Mouse (Mus musculus) forebrain, embryonic 10.5 days (tissue): ENCODE measurements around the gene Olfr93. TPM values are rescaled to one million over a fixed set of nuclear protein-coding genes. Genes with fewer than 3 reads are reported as not detected.

Experiments used
- DNase-seq: peaks from one replicate; pipeline ENCODE4 v3.0.0-alpha.2; 2017; ENCODE audit warnings: low spot score; ENCODE audit errors: extremely low spot score
- H3K27ac ChIP-seq: fragments of 300-500 bp; sonication (generic); 2 replicates; pipeline ENCODE4 v1.5.1; 2016; ENCODE audit warnings: mild to moderate bottlenecking
- H3K27me3 ChIP-seq: fragments of 300-500 bp; sonication (generic); 2 replicates; pipeline ENCODE4 v1.6.1; 2016; ENCODE audit warnings: mild to moderate bottlenecking; ENCODE audit not compliant: poor library complexity, severe bottlenecking
- H3K36me3 ChIP-seq: fragments of 300-500 bp; sonication (generic); replicated peaks from 2 replicates; pipeline ENCODE4 v1.6.1; 2016; ENCODE audit warnings: mild to moderate bottlenecking, moderate library complexity
- H3K4me1 ChIP-seq: fragments of 300-500 bp; sonication (generic); 2 replicates; pipeline ENCODE4 v1.6.1; 2016
- H3K4me3 ChIP-seq: fragments of 300-500 bp; sonication (generic); 2 replicates; pipeline ENCODE4 v1.5.1; 2016; ENCODE audit warnings: mild to moderate bottlenecking, moderate library complexity
- H3K9me3 ChIP-seq: fragments of 300-500 bp; sonication (generic); 2 replicates; pipeline ENCODE4 v1.6.1; 2016; ENCODE audit warnings: mild to moderate bottlenecking, moderate library complexity
- WGBS: fragments of 180-500 bp; shearing (Covaris S2); methylation state at CpG from one replicate; pipeline ENCODE4 v1.1.7; 2016; 5-methylcytosine and 5-hydroxymethylcytosine counted together
- polyA plus RNA-seq: library from polyadenylated mRNA; unstranded; fragments of >200 nt; fragmentation: Nextera tagmentation; extraction: Ambion mirVana; gene quantifications from 2 replicates; pipeline ENCODE4 v1.2.1, GENCODE M21; 2016

Gene Olfr93
- polyA plus RNA-seq, 1 experiment from 2014 or later: not detected

GRCm38 (mm10) chr17:37093289-37093688 is 68.0 kb downstream of the Olfr93 start:
- no peak for DNase-seq
- H3K36me3 ChIP-seq: no peaks in the 10 kb centered on the region
- no peaks in the 10 kb centered on the region for H3K27me3 ChIP-seq
- WGBS: 90% methylated on average over 5 of the region's 5 CpGs
- no peaks in the 10 kb centered on the region for H3K4me1 ChIP-seq
- no peaks in the 10 kb centered on the region for H3K9me3 ChIP-seq
- no peak overlapping the region for H3K4me3 ChIP-seq
- no peak overlapping the region for H3K27ac ChIP-seq

- WGBS: 78% methylated on average over 1 of the region's 1 CpGs
- no peak for DNase-seq
- H3K9me3 ChIP-seq: no peaks in the 10 kb centered on the region
Observed at GRCm38 (mm10) chr17:37092198-37092597, 69.1 kb downstream of the Olfr93 start.

More at GRCm38 (mm10) chr17:37092198-37092597, 69.1 kb downstream of the Olfr93 start:
- H3K36me3 ChIP-seq: no peaks in the 10 kb centered on the region
- no peaks in the 10 kb centered on the region for H3K27me3 ChIP-seq
- no peaks in the 10 kb centered on the region for H3K4me1 ChIP-seq
- no peak overlapping the region for H3K4me3 ChIP-seq
- H3K27ac ChIP-seq: no peak overlapping the region

Other genes starting within 250 kb of the Olfr93 start
- gene Rnf39, start 218.6 kb downstream of the Olfr93 start, polyA plus RNA-seq: 0.26 and 0.31 TPM in 2 replicates
- 157 TPM in 2 replicates for gene Ppp1r11, start 209.8 kb downstream of the Olfr93 start, polyA plus RNA-seq
- 89.0 and 98.1 TPM in 2 replicates for gene Znrd1, start 202.9 kb downstream of the Olfr93 start, polyA plus RNA-seq
- 9.9 and 11.0 TPM in 2 replicates for gene Znrd1as, start 202.9 kb downstream of the Olfr93 start, polyA plus RNA-seq
- not detected in 2 replicates for gene 2410137M14Rik, start 180.3 kb downstream of the Olfr93 start, polyA plus RNA-seq
- gene H2-M5, start 172.0 kb downstream of the Olfr93 start, polyA plus RNA-seq: 0.74 and 0.94 TPM in 2 replicates
- gene Zfp57, start 160.3 kb downstream of the Olfr93 start, polyA plus RNA-seq: 78.5 and 81.0 TPM in 2 replicates
- gene Mog, start 138.1 kb downstream of the Olfr93 start, polyA plus RNA-seq: 0.16 and 0.30 TPM in 2 replicates
- 8.0 and 8.4 TPM in 2 replicates for gene Gabbr1, start 115.5 kb downstream of the Olfr93 start, polyA plus RNA-seq
- not detected in 2 replicates for gene Olfr90, start 73.0 kb downstream of the Olfr93 start, polyA plus RNA-seq
- gene Olfr91, start 63.2 kb downstream of the Olfr93 start, polyA plus RNA-seq: 0.15 TPM in 1 of 2 replicates, not detected in the other
- not detected in 2 replicates for gene Olfr92, start 41.4 kb downstream of the Olfr93 start, polyA plus RNA-seq
- gene Ubd, start 32.4 kb upstream of the Olfr93 start, polyA plus RNA-seq: not detected in 2 replicates
- gene Olfr94, start 39.5 kb upstream of the Olfr93 start, polyA plus RNA-seq: not detected in 2 replicates
- not detected in 2 replicates for gene Olfr95, start 51.6 kb upstream of the Olfr93 start, polyA plus RNA-seq
- not detected in 2 replicates for gene Olfr96, start 58.7 kb upstream of the Olfr93 start, polyA plus RNA-seq
- not detected in 2 replicates for gene Olfr97, start 75.8 kb upstream of the Olfr93 start, polyA plus RNA-seq
- not detected in 2 replicates for gene Olfr98, start 102.3 kb upstream of the Olfr93 start, polyA plus RNA-seq
- gene H2-M3, start 108.7 kb upstream of the Olfr93 start, polyA plus RNA-seq: 1.9 and 2.6 TPM in 2 replicates
- not detected in 2 replicates for gene Olfr99, start 122.0 kb upstream of the Olfr93 start, polyA plus RNA-seq
- gene Olfr101, start 142.8 kb upstream of the Olfr93 start, polyA plus RNA-seq: not detected in 2 replicates
- not detected in 2 replicates for gene Olfr102, start 155.6 kb upstream of the Olfr93 start, polyA plus RNA-seq
- not detected in 2 replicates for gene Olfr103, start 178.2 kb upstream of the Olfr93 start, polyA plus RNA-seq
- gene Olfr104-ps, start 198.1 kb upstream of the Olfr93 start, polyA plus RNA-seq: not detected in 2 replicates
- gene Olfr105-ps, start 217.5 kb upstream of the Olfr93 start, polyA plus RNA-seq: not detected in 2 replicates
- not detected in 2 replicates for gene Olfr106-ps, start 228.9 kb upstream of the Olfr93 start, polyA plus RNA-seq
- not detected in 2 replicates for gene Olfr107, start 237.7 kb upstream of the Olfr93 start, polyA plus RNA-seq